Mouse (Mus musculus): ENCODE data around the gene Smyd3. TPM values are rescaled to one million over a fixed set of nuclear protein-coding genes. Genes with fewer than 3 reads are reported as not detected.

The Smyd3 gene
- total RNA-seq, 2 experiments from 2014 or later, result 18.2 to 19.3 TPM

DNA sequence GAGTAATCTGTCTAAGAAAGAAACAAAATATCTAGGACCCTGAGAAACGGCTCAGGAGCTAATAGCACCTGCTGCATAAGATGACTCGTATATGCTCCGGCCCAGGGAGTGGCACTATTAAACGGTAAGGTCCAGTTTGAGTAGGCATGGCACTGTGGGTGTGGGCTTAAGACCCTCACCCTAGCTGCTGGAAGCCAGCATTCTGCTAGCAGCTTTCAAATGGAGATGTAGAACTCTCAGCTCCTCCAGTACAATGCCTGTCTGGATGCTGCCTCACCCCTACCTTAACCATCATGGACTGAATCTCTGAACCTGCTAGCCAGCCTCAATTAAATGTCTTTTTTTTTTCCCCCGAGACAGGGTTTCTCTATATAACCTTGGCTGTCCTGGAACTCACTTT, 55.5 kb downstream of the Smyd3 start:
- DNase-seq (ENCODE audit: low spot score in 2 of 2), result no peak

DNA sequence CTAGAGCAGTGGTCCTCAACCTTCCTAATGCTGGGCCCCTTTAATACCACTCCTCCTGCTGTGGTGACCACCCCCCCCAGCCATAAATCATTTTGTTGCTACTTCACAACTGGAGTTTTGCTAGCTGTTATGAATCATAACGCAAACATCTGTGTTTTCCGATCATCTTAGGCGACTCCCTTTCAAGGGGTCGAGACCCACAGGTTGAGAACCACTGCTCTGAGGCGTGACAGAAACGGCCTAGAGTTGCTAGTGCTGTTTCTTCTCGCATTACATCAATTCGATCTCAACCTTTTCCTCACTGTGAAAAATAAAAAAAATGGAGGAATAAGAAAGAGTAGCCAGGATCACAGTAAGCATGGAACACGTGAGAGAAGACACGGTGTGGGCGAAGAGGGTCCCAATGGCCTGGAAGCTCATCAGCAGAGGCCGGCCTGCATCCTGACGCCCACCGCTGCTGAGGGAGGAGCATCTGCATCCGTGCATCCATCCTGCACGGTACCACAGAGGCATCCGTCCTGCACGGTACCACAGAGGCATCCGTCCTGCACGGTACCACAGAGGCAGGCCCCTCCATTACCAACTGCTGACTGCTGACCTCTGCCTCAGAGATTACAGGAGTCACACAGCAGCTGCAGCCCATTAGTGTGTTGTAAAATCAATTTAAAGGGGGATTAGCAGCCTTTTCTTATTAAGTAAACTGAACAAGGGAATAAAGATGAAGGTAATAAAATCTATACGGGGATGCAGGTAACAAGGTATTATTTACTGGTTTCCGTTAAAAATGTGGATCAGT, 56.6 kb downstream of the Smyd3 start:
- no peak for DNase-seq (ENCODE audit: low spot score in 2 of 2)

DNA sequence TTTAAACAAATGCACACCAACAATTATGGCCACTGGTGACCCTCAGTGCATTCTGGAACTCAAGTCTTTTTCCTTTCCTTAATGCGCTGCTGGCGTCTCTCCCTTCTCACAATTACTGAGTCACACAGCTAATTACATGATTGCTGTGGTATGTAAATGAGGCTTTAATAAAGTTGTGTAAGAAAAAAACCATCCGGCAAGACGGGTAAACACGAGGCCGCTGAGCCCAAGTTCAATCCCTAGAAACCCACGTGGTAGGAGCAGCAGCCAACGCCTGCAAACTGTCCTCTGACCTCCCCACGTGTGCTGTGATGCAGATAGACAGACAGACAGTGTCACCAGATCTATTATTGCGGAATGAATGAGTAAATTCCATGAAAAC, 58.9 kb downstream of the Smyd3 start:
- DNase-seq (ENCODE audit: low spot score in 2 of 2), result no peak

DNA sequence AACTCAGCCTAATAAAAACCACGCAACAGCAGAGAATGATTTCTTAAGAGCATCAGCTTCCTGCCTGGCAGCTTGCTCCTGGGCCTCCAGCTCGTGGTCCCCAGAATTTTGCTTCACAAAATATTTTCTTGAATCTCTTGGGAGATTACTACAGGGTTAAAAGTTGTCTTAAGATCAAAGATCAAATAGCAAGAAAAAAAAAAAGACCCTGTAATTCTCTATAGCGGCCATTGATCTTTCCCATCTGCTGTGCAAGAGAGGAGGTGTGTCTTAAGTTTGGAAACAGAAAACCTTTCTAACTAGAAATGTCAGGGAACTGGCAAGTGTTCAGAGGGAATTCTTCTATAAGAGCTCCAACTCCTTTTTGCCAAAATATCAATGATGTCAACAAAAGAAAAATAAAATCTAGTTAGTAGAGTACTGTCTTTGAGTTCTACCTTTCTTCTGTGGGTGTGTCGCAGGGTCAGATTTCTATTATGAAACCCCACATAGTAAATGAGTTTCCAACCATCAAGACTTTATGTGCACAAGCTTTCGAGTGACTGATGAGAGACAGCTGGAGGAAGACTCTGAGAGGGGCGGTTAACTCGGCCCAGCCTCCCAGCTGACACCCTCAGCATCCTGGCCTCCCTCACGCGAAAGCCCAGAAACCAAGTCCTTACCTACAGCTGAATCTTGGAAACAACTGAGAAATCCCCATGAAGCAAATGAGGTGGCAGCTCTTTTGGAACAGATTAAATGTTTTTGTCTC, 59.4 kb downstream of the Smyd3 start:
- no peak for DNase-seq (ENCODE audit: low spot score in 2 of 2)

- DNase-seq (ENCODE audit: low spot score in 2 of 2), result no peak
Measured at GRCm38 (mm10) chr1:179454600-179454999, 63.2 kb downstream of the Smyd3 start.

DNA sequence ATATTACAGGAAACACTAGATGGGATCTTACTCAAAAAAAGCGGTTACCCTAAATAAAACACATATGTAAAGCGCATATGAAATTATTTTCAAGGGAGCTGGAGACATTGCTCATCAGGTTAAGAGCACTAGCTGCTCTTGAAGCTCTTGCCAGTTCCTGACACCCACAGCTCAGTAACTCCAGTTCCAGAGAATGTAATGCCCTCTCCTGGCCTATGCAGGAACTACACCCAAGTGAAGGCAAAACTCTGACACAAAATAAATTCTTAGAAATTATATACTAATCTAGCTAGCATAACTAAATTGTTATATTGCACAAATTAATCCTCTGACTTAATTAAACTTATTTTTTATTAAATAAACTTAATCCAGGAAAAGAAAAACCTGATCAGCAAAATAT, 66.6 kb downstream of the Smyd3 start:
- DNase-seq (ENCODE audit: low spot score in 2 of 2), result peak in 1 of 2 experiments; percentile 25

GRCm38 (mm10) chr1:179446845-179447212, 71.0 kb downstream of the Smyd3 start:
- no peak for DNase-seq (ENCODE audit: low spot score in 2 of 2)

DNA sequence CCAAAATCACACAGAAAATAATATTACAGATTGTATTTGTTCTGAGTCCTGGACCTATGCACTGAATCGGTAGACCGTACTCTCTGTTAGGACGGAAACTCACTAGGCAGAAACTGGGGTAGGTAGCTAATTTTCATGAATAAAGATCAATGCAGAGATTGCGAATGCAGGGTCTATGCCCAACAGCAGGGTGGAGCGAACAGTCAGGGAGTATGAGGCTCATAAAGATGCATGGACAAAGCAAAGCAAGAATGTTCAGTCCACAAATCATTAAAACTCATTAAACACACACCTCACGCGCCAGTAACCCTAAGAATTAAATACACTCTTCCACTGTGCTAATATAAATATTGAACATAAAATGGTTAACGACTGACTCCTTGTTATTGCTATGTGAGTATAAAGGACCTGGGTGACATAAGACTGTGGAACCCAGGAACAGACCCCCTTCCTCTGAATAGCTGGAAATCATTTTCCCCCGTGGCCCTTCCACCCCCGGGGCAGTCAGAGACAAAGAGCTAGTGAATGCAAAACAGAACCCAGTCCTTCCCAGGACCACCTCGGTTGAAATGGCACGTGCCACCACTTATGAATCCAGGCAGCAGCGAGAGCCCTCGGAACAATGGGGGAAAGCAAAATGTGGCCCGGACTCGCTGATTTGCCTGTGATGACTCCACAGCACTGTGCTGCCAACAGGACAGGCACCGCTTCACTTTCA, 71.6 kb downstream of the Smyd3 start:
- DNase-seq (ENCODE audit: low spot score in 2 of 2), result no peak

DNA sequence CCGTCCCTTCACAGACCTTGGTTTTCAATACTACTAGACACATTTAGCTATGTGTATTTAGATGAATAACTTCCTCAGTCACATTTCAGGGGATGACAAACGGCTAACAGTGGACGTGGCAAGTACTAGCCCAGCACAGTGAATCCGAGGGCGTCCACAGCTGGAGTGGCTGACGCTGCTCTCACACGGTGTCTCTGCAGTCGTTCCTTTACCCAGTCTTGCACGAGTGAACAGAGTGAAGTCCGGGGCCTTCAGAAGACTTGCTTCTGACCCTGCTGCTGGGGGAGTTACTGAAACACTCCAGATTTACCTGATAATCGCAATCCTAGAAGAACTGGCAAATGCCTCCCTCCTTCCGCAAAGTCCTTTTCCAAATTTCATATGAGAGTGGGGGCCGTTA, 74.0 kb downstream of the Smyd3 start:
- no peak for DNase-seq (ENCODE audit: low spot score in 2 of 2)

- no peak for DNase-seq (ENCODE audit: low spot score in 2 of 2)
Measured at GRCm38 (mm10) chr1:179443423-179443822, 74.4 kb downstream of the Smyd3 start.

GRCm38 (mm10) chr1:179436596-179436995, 81.2 kb downstream of the Smyd3 start:
- DNase-seq (ENCODE audit: low spot score in 2 of 2), result peak; percentile 22 to 73

GRCm38 (mm10) chr1:179434443-179435260, 83.2 kb downstream of the Smyd3 start:
- no peak for DNase-seq (ENCODE audit: low spot score in 2 of 2)

- DNase-seq (ENCODE audit: low spot score in 2 of 2), result no peak
Measured at GRCm38 (mm10) chr1:179433828-179434227, 84.0 kb downstream of the Smyd3 start.

DNA sequence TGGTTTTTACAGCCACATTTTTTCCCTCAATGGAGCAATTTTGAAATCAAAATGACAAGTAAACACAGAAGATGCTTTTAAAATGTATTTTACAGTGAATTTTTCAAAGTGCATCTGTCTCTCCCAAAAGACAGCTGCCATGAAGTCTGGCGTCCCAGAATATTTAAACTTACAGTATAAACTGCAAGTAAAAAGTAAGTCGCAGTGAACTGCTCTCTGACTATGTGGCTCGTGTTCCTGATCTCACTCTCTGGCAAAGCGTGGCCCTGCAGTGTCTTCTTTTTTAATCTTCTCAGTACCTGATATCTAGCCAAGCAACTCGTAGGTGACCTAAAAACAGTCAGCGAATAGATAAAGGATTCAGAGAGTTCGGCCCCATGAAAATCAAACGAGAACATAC, 84.5 kb downstream of the Smyd3 start:
- DNase-seq (ENCODE audit: low spot score in 2 of 2), result peak in 1 of 2 experiments; percentile 66

GRCm38 (mm10) chr1:179430077-179430476, 87.8 kb downstream of the Smyd3 start:
- no peak for DNase-seq (ENCODE audit: low spot score in 2 of 2)

- no peak for DNase-seq (ENCODE audit: low spot score in 2 of 2)
Measured at GRCm38 (mm10) chr1:179424879-179425472, 92.9 kb downstream of the Smyd3 start.

DNA sequence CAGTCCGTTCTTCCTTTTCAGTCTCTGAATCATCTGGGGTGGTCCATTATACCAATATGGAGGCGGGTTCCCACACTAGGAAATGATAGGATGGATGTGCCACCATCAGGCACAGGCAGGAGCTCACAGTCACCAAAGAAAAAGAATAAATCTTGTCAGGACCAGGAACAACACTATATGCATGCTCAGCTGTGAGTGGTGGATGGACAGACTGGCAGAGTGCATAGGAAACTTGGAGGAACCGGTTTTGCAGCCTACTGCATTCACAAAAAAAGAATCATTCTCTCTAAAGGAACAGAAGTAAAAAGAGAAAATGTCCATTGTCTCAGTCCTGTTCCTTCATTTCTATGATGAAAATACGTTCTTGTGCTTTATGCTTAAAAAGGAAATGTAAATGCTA, 98.8 kb downstream of the Smyd3 start:
- no peak for DNase-seq (ENCODE audit: low spot score in 2 of 2)

- DNase-seq (ENCODE audit: low spot score in 2 of 2), result no peak
Measured at GRCm38 (mm10) chr1:179408086-179408485, 109.8 kb downstream of the Smyd3 start.

- DNase-seq (ENCODE audit: low spot score in 2 of 2), result no peak
Measured at GRCm38 (mm10) chr1:179400835-179401234, 117.0 kb downstream of the Smyd3 start.

GRCm38 (mm10) chr1:179398639-179399038, 119.2 kb downstream of the Smyd3 start:
- no peak for DNase-seq (ENCODE audit: low spot score in 2 of 2)
